Mouse (Mus musculus) spleen, adult 12 weeks (tissue): ENCODE measurements around the gene Tyrobp.

Experiments used
- DNase-seq: peaks from one replicate; pipeline ENCODE4 v3.0.0; 2022; ENCODE audit warnings: low spot score

The Tyrobp gene

DNA sequence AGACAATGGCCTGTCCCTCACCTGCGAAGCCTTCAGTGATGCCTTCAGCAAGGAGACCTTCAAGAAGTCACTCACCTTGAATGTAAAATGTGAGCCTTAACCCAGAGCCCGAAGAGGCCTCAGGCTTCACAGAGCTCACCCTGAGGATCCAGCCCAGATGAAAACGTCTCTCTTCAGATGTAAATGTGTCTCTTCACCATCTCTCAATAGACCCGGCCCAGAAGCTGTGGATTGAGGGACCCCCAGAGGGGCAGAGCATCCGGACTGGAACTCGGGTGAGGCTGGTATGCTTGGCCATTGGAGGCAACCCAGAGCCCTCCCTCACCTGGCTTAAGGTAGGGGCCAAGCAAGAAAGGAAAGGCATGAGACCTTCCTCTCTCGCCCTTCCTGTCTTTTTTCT lies 50.0 kb downstream of the Tyrobp start:
- no peak for DNase-seq

DNA sequence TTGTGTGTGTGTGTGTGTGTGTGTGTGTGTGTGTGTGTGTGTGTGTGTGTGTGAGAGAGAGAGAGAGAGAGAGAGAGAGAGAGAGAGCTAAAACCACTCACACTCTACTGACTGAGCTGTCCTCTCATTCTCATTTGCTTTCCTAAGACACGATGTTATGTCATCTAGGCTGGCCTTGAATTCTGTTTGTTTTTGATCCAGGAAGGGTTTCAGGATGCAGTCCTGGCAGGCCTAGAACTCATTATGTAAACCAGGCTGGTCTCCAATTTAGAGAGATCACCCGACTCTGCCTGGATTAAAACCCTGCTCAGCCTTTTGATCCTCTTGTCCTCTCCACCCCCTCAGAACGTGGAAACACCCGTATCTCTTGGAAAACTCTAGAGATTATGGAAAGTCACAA lies 50.4 kb downstream of the Tyrobp start:
- no peak for DNase-seq

DNA sequence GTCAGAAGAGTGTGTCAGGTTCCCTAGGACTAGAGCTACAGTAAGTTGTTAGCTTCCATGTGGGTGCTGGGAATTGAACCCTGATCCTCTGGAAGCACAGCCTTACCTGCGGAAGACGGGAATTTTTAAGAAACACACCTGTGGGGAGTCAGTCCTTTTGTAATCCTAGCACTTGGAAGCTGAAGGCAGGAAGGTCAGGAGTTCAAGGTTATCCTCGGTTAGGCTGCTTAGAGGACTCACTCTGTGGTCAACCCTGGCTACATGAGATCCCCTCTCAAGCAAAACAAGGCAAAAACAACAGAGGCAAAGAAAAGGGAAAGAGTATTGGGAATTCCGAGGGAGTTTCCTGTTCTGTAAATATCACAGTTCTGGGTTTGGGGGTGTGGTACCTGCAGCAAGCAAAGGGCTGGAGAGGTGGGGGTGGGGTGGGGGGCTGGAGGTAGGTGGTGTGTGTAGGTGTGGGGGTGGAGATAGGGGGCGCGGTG lies 51.3 kb downstream of the Tyrobp start:
- no peak for DNase-seq
